Mouse (Mus musculus): Measurements from ENCODE around the gene Agl.

GRCm38 (mm10) chr3:116844880-116845579 is 37.1 kb upstream of the Agl start:
- TF ChIP-seq CTCF (IDR thresholded peaks at IDR 0.05; ENCODE audit: borderline replicate concordance, insufficient read depth, low read depth, low read length), result no peak
- no peak for TF ChIP-seq POLR2A (IDR thresholded peaks at IDR 0.05; ENCODE audit: borderline replicate concordance, insufficient read depth, low read length)

Data from cerebellum, adult 2 months (tissue).